Mouse (Mus musculus): ENCODE measurements around the gene Abhd2. TPM values are rescaled to one million over a fixed set of nuclear protein-coding genes. Genes with fewer than 3 reads are reported as not detected.
A peak's percentile ranks its signal among the peaks of the same experiment; 100 is the strongest.

The Abhd2 gene
- polyA plus RNA-seq, 2 experiments from 2014 or later: 16.9 to 27.7 TPM

DNA sequence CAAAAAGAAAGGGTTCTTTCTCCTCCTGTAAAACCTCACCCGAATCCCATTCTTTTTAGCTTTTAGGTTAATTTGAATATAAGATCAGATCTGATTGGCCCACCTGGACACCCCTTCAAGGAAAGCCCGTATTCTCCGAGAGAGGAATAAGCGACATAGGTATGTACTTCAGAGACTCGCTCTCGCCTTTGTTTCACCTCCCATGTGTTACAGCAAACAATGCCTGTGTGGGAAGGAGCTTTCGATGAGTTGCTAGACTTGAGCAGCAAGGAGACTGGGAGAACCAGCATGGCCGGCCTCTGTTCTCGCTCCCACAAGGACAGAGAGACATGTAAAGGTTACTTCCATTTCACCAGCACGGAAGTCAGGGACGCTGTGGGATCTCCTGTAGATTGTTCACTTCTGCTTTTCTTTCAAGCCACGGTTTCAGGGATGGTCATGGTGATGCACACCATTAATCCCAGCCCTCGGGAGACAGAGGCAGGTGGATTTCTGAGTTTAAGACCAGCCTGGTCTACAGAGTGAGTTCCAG is 21.5 kb downstream of the Abhd2 start:
- ATAC-seq: no peak

DNA sequence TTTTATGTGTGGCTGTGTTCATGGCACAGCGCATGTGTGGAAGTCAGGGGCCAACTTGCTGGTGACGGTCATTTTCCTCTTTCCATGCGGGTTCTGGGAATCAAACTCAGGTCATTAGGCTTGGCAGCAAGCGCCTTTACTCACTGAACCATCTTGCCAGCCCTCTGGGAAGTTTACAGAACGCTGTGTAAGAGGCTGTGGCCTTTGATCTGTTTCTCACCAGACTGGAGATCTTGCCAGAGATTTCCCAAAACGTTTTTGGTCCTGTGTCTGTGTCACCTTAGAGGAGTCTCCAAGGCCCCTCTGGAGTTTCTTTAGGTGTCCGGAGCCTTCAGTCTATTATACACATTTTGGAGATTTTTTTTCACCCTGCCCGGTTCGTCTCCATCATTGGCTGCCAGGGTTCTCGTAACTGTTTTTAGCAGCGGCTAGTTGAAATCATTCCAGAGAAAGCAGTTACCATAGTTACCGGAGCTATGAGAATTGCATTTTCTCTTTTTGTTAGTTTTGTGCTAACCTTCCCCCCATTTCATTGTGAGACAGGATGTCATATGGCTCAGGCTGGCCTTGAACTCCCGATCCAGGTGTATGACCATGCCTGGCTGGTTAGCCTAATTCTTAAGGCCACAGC is 22.3 kb downstream of the Abhd2 start:
- no peak for ATAC-seq

DNA sequence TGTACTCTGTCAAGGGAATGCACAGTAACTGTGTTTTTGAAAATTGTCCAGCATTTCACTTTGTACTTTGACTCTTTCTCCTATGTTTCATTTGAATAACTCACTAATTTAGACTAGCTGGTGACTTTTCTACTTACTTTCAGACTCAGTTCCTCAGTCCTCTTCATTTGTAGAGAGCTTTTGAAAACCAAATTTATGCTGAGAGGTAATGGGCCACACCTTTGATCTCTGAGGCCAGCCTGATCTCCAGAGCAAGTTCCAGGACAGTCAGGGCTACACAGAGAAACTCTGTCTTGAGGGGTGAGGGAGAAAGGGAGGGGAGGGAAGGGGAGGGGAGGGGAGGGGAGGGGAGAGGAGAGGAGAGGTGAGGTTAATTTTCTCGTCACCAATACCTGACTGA is 25.7 kb downstream of the Abhd2 start:
- ATAC-seq: no peak

DNA sequence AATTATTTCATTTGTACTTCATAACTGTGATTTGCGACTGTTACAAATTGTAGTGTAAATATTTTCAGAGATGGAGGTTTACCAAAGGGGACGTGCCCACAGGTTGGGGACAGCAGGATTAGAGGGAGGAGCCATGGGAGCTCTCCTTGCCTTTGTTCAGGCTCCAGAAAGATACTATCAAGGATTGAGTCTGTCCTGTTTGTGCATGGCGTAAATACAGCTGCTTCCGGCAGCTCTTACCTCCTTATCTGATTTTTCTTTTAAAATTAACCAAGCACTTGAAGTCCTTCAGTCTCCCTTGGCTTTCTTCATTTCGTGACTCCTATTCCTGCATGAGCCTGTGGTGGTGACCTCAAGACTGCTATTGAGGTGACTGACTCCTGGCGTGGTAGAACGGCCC is 26.5 kb downstream of the Abhd2 start:
- no peak for ATAC-seq

GRCm38 (mm10) chr7:79300432-79301151 is 27.6 kb downstream of the Abhd2 start:
- ATAC-seq: peak; percentile 68

GRCm38 (mm10) chr7:79302145-79302544 is 29.1 kb downstream of the Abhd2 start:
- no peak for ATAC-seq

GRCm38 (mm10) chr7:79302586-79302985 is 29.6 kb downstream of the Abhd2 start:
- ATAC-seq: no peak

GRCm38 (mm10) chr7:79303183-79303761 is 30.3 kb downstream of the Abhd2 start:
- ATAC-seq: no peak

DNA sequence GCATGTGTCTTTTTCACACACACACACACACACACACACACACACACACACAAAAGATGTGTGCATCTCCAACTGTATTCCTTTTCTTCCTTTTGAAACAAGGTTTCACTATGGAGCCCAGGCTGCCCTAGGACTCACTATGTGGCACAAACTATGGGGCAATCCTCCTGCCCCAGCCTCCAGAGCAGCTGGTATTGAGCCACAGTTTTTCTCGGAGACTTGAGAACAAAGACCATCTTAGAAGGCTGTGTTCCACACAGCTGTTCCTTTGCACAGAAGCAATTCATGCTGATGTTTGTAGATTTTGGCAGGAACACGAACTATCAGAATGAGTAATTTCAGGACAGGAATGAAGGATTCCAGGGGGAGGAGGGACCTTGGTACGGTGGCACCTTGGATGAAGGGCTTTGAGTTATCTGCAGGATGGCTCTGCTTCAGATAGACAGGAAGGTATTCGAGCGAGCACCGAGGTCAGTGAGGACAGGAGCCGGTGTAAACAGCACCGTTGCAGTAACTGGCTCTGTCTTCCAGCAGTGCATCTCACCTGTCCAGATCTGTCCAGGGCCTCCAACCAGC is 35.5 kb downstream of the Abhd2 start:
- no peak for ATAC-seq

- no peak for ATAC-seq
These were observed 36.5 kb downstream of the Abhd2 start for GRCm38 (mm10) chr7:79309247-79310190.

GRCm38 (mm10) chr7:79310191-79310555 is 37.2 kb downstream of the Abhd2 start:
- ATAC-seq: no peak

DNA sequence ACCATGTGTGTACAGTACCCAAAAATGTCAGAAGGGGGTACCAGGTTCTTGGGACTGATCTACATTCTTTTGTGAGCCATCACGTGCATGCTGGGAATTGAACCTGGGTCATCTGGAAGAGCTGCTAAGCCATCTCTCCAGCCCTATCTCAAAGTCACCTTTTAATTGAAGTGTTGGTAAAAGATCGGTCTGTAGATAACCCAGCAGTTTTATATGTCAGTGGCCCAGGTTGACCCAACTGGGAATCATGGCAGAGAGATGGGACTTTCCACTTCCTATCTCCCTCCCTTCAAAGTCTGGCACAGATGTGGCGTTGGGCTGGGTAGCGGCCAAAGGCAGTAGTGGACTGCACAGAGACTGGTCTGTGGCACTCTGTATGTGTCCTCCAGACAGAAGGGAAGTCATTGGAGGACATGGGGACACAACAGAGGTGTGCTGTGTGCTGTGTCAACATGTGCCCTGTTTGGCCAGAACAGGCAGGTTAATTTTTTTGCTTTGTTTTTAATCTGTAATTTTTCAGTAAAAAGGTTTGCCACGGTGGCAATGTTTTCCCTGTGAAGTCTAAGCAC is 38.5 kb downstream of the Abhd2 start:
- ATAC-seq: no peak

- no peak for ATAC-seq
These were observed 39.2 kb downstream of the Abhd2 start for GRCm38 (mm10) chr7:79312246-79312645.

- no peak for ATAC-seq
These were observed 40.6 kb downstream of the Abhd2 start for GRCm38 (mm10) chr7:79313519-79314059.

DNA sequence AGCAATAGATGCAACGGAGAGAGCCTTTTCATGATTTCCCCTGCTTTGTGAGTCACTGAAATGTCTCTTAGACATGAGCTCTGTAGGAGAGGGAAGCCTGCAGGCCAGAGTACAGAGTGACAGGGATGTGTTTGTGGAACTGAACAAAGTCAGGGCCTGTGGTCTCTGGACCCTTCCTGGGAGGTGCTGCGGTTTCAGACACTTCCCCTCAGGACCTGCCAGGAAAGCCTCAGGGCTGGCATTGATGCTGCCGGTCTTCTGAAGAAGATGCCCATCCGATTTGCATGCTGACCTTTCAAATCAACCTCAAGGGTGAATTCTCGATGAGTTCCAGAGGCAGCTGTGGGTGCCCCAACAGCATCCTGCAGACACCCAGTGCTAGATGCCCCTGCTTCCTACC is 41.5 kb downstream of the Abhd2 start:
- ATAC-seq: no peak

GRCm38 (mm10) chr7:79315149-79315548 is 42.1 kb downstream of the Abhd2 start:
- ATAC-seq: no peak

GRCm38 (mm10) chr7:79316069-79316695 is 43.2 kb downstream of the Abhd2 start:
- ATAC-seq: no peak

DNA sequence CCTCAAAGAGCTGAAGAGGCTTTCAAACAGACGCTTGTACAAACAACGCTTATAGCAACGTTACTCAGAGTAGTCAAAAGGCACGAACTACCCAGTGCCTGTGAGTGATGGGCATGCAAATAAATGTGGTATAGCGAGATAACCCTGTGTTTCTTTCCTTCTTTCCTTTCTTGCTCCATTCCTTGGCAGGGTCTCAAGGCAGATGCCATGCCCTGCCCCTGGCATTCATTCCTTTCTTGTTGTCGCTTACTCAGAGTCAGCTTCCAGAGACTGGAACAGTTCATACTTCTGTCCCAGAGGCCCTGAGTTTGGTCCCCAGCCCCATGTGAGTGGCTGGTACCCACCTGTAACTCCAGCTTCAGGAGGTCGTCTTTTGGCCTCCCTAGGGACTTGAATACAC is 44.6 kb downstream of the Abhd2 start:
- ATAC-seq: no peak

DNA sequence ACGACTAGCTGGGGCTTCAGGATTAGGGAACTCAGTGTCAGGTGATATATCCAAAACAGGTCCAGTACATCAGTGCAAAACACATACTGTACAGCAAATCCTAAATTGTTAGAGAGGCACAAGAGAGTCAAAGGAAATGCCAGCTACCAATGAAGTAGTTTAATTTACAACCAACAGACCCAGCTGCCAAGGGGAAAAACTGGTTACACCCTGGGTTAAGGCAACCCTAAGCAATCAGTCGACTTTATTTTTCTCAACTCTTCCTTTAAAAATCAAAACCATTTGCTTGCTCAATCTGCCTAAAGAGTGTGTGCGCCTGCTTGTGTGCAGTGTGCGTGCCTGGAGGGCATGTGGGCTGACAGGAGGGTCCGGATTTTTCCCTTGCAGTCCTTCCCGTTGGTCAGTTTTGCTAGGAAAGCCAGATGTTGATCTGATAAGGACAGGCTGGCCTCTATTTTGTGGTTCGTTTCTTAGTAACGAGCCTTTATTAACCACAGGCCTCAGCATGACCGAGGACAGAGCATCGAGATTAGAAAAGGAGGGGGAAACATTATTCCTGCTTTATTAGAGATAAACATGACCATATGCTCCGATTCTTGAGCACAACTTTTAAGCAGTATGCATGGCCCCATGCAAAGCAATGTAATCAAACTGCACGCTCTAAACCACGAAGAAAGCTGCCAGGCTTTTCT is 45.3 kb downstream of the Abhd2 start:
- ATAC-seq: no peak

GRCm38 (mm10) chr7:79323855-79324254 is 50.9 kb downstream of the Abhd2 start:
- ATAC-seq: no peak

DNA sequence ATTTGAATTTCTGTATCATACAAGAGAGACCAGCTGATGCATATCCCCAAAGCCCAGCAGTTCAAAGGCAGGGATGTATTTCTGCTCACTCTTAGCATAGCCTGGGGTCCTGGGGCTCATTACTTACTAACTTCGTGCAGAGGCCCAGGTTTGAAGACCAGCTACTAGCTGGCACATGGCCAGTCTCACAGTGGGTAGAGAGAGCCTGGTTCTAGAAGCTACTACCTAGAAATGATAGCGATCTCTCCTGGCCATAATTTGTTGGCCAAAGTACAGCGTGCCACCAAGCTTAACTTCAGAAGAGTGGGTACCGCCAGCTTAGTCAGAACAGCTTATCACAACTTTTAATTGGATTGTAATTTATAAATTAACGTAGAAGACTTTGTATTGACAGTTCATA is 55.8 kb downstream of the Abhd2 start:
- ATAC-seq: no peak

Data from activated CD4-positive, CD25-positive, alpha-beta regulatory T cell, adult 4 months (primary cell).